Mouse (Mus musculus) left cerebral cortex, adult 8-10 months (tissue): ENCODE results near the gene Cpb1. TPM values are rescaled to one million over a fixed set of nuclear protein-coding genes. Genes with fewer than 3 reads are reported as not detected.

Source experiments
- microRNA-seq, 2 experiments: library from miRNA; unstranded; fragments of <30 nt; microRNA quantifications; one replicate each; pipeline ENCODE4 v1.2.0; 2022
- total RNA-seq, 4 experiments: library from RNA; stranded (reverse); gene quantifications; 2 replicates each; pipeline ENCODE4 v1.2.4; 2022

Gene Cpb1
- total RNA-seq, 4 experiments from 2014 or later, result 0.13 to 0.14 TPM; not detected in 2

Small RNAs within 50 kb of the gene (microRNA-seq; reads per million reads assigned to microRNA genes)
- gene Mir7007, result 0 reads per million in 2 experiments

Other genes starting within 250 kb of the Cpb1 start
- gene Hps3, start 240.4 kb downstream of the Cpb1 start, total RNA-seq, result 10 to 100 TPM; 15.2 to 16.7 (median 15.8) TPM
- 10 to 100 TPM; 17.6 to 20.8 (median 20.1) TPM for gene Hltf, start 217.9 kb downstream of the Cpb1 start, total RNA-seq
- 10 to 100 TPM; 27.2 to 35.0 (median 30.3) TPM for gene Gyg, start 120.4 kb downstream of the Cpb1 start, total RNA-seq
- under 1 TPM in 1 of 4 experiments, not detected in 3; 0.34 TPM for gene Cpa3, start 33.6 kb downstream of the Cpb1 start, total RNA-seq
- gene Agtr1b, start 91.4 kb upstream of the Cpb1 start, total RNA-seq, result under 1 TPM in 3 of 4 experiments, not detected in 1; 0.21 to 0.39 (median 0.36) TPM